ENCODE assay signal across 9 mouse cellular contexts in genomic region chr1:98095991-98096330, GRCm38 (mm10). TPM values are rescaled to one million over a fixed set of nuclear protein-coding genes. Genes with fewer than 3 reads are reported as not detected.
DNase-seq lines count a peak whose midpoint lies in the region; ATAC-seq and TF ChIP-seq lines count a peak whose summit lies in the region.
"Had no signal": no experiment of that assay in that cellular context is flagged by ENCODE, and none has a peak within 500 bp of the region (broad histone marks: within the 10 kb centered on the region; RNA-seq: fewer than 3 reads in every experiment).

No protein-coding gene starts in this region.

- 23% methylated on average over 9 of the region's 9 CpGs for WGBS in heart, embryonic 12.5 days
- 41% methylated on average over 9 of the region's 9 CpGs for whole genome bisulfite sequencing in forebrain, postnatal 0 days
- 32% methylated on average over 9 of the region's 9 CpGs for WGBS in midbrain, embryonic 10.5 days

- no peaks in the 10 kb centered on the region for H3K36me3 ChIP-seq in heart, embryonic 12.5 days
- H3K36me3 ChIP-seq in forebrain, postnatal 0 days (ENCODE audit: insufficient read depth): no peaks in the 10 kb centered on the region
- no peaks in the 10 kb centered on the region for H3K36me3 ChIP-seq in midbrain, embryonic 10.5 days
- H3K36me3 ChIP-seq: G1E had no signal

- intact Hi-C loops in heart, postnatal 10 days (cut with DNase I): loop anchor here (2.0 to 5.0 kb wide), 3 partner anchors 36 to 119 kb away; no protein-coding TSS in a partner anchor

- no peaks in the 10 kb centered on the region for H3K27me3 ChIP-seq in heart, embryonic 12.5 days (replicated peaks)
- no peaks in the 10 kb centered on the region for H3K27me3 ChIP-seq in forebrain, postnatal 0 days (ENCODE audit: insufficient read depth, low read length)
- peaks cover 9% of the 10 kb centered on the region for H3K27me3 ChIP-seq in midbrain, embryonic 10.5 days (ENCODE audit: low read depth, poor library complexity, severe bottlenecking)

- H3K9ac ChIP-seq in heart, embryonic 12.5 days: peak overlapping the region; percentile 89
- peak overlapping the region; percentile 82 for H3K9ac ChIP-seq in forebrain, postnatal 0 days

- H3K4me1 ChIP-seq in heart, embryonic 12.5 days (replicated peaks): peaks cover 9% of the 10 kb centered on the region; the same call in 1 of the 2 replicates
- 0 out of 2 replicates have a peak, but pooled peaks cover 7% of the 10 kb centered on the region for H3K4me1 ChIP-seq in forebrain, postnatal 0 days (ENCODE audit: insufficient read depth)
- H3K4me1 ChIP-seq in midbrain, embryonic 10.5 days: peaks cover 28% of the 10 kb centered on the region

- ATAC-seq in heart, embryonic 12.5 days (ENCODE audit: insufficient number of reproducible peaks, low FRiP score): no peak
- ATAC-seq in CD4-positive, CD25-positive, alpha-beta regulatory T cell, adult 4 months: peak; percentile 10
- ATAC-seq in forebrain, postnatal 0 days: no peak
- ATAC-seq in frontal cortex, adult (ENCODE audit: low TSS enrichment): no peak

- DNase-seq in heart, postnatal 10 days: no peak
- DNase-seq in forebrain, postnatal 0 days: no peak
- no peak for DNase-seq in midbrain, embryonic 10.5 days (ENCODE audit: low spot score)
- no peak for DNase-seq in left cerebral cortex, adult 18-20 months (ENCODE audit: low spot score in 2 of 2)
- DNase-seq in gastrocnemius, postnatal 10 days: no peak

- H3K4me2 ChIP-seq in heart, embryonic 12.5 days: peak overlapping the region; percentile 80
- peak overlapping the region; percentile 88 for H3K4me2 ChIP-seq in forebrain, postnatal 0 days (ENCODE audit: low read depth)

- peak overlapping the region; percentile 91 for H3K27ac ChIP-seq in heart, embryonic 12.5 days (ENCODE audit: poor library complexity, severe bottlenecking)
- peak overlapping the region; percentile 83 for H3K27ac ChIP-seq in forebrain, postnatal 0 days (ENCODE audit: low read depth, low read length)
- H3K27ac ChIP-seq in midbrain, embryonic 10.5 days (replicated peaks): peak overlapping the region; percentile 94

- peak overlapping the region; percentile 83 for H3K4me3 ChIP-seq in heart, embryonic 12.5 days
- peak overlapping the region; percentile 73 for H3K4me3 ChIP-seq in forebrain, postnatal 0 days (ENCODE audit: low read depth, low read length)
- peak overlapping the region; percentile 83 for H3K4me3 ChIP-seq in midbrain, embryonic 10.5 days

- TF ChIP-seq CTCF in forebrain, postnatal 0 days (IDR thresholded peaks at IDR 0.05; ENCODE audit: low read depth): no peak

- no peaks in the 10 kb centered on the region for H3K9me3 ChIP-seq in heart, embryonic 12.5 days (replicated peaks)
- H3K9me3 ChIP-seq in forebrain, postnatal 0 days (ENCODE audit: low read length): no peaks in the 10 kb centered on the region
- no peaks in the 10 kb centered on the region for H3K9me3 ChIP-seq in midbrain, embryonic 10.5 days (replicated peaks)

RNA-seq across cellular contexts. Expression of gene Pam, which starts 0.5 kb away (rescaled TPM):
- polyA plus RNA-seq in heart, embryonic 12.5 days (2016; fragmentation: Nextera tagmentation; extraction: Ambion mirVana): 376 and 393 TPM in 2 replicates
- 100 to 1,000 TPM; 636 to 706 TPM for total RNA-seq in heart, postnatal 10 days (2021)
- polyA plus RNA-seq in CD4-positive, CD25-positive, alpha-beta regulatory T cell, adult 4 months (2017; shearing (Covaris generic)): 1 to 10 TPM; 3.3 to 5.9 TPM
- 89.1 and 93.3 TPM in 2 replicates for total RNA-seq in forebrain, postnatal 0 days (2014; rRNA removed)
- polyA plus RNA-seq in forebrain, postnatal 0 days (2015; fragmentation: Nextera tagmentation; extraction: Ambion mirVana): 37.8 and 43.7 TPM in 2 replicates
- polyA plus RNA-seq in midbrain, embryonic 10.5 days (2016; fragmentation: Nextera tagmentation; extraction: Ambion mirVana): 18.9 and 23.9 TPM in 2 replicates
- total RNA-seq in left cerebral cortex, adult 18-20 months (2021): 100 to 1,000 TPM; 257 to 260 TPM
- total RNA-seq in gastrocnemius, postnatal 10 days (2021): 10 to 100 TPM; 85.6 to 88.1 TPM
- polyA plus RNA-seq: G1E had no signal
